10 mouse cellular contexts compared by ENCODE assay signal in the genomic region with DNA sequence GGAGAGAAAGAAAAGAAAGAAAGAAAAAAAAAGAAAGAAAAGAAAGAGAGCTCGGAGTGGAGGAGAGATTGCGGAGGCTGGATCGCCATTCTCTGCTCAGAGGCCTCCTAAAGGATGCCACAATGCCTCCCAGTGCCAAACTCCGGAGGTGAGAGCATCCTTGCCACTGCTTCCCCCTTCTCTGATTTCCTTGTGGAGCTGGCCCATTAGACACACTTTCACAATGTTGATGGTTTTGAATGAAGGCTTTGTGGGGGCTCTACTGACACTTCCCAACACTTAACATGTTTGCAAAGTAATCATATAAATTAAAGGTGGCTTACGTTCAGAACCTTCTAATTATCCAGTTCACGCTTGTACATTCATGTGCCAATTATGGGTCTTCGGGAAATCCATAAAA.
DNase-seq lines count a peak whose midpoint lies in the region; ATAC-seq lines count a peak whose summit lies in the region.
"Had no signal": no experiment of that assay in that cellular context is flagged by ENCODE, and none has a peak within 500 bp of the region (broad histone marks: within the 10 kb centered on the region; RNA-seq: fewer than 3 reads in every experiment).

No protein-coding gene starts in this region.

- DNase-seq in kidney, postnatal 25 days, result no peak
- no peak for DNase-seq in intestine, embryonic 14.5 days (ENCODE audit: low spot score)
- no peak for DNase-seq in urinary bladder, adult 2 months (ENCODE audit: low spot score)
- no peak for DNase-seq in lung, postnatal 10 days
- DNase-seq: heart, postnatal 36 days had no signal

- H3K4me2 ChIP-seq in kidney, embryonic 16.5 days (replicated peaks; ENCODE audit: low read depth, low read length), result peak overlapping the region; percentile 96
- H3K4me2 ChIP-seq in embryonic facial prominence, embryonic 15.5 days (replicated peaks), result peak overlapping the region; percentile 93
- peak overlapping the region; percentile 87 for H3K4me2 ChIP-seq in intestine, embryonic 14.5 days (ENCODE audit: low read length)
- peak overlapping the region; percentile 96 for H3K4me2 ChIP-seq in neural tube, embryonic 12.5 days (replicated peaks)

- peaks cover 54% of the 10 kb centered on the region for H3K27me3 ChIP-seq in kidney, embryonic 16.5 days (ENCODE audit: insufficient read depth, low read length)
- peaks cover 66% of the 10 kb centered on the region for H3K27me3 ChIP-seq in embryonic facial prominence, embryonic 15.5 days
- H3K27me3 ChIP-seq in intestine, embryonic 14.5 days (replicated peaks; ENCODE audit: control insufficient read depth, insufficient read depth, low read length), result peaks cover 54% of the 10 kb centered on the region
- peaks cover 7% of the 10 kb centered on the region; the same call in 1 of the 2 replicates for H3K27me3 ChIP-seq in neural tube, embryonic 12.5 days (replicated peaks)

- 6% methylated on average over 7 of the region's 7 CpGs for WGBS in kidney, embryonic 16.5 days
- WGBS in embryonic facial prominence, embryonic 15.5 days, result 8% methylated on average over 7 of the region's 7 CpGs
- 14% methylated on average over 7 of the region's 7 CpGs for WGBS in intestine, embryonic 14.5 days
- WGBS in neural tube, embryonic 12.5 days, result 6% methylated on average over 7 of the region's 7 CpGs

- no peaks in the 10 kb centered on the region for H3K9me3 ChIP-seq in kidney, embryonic 16.5 days (ENCODE audit: low read length)
- no peaks in the 10 kb centered on the region for H3K9me3 ChIP-seq in embryonic facial prominence, embryonic 15.5 days (replicated peaks)
- no peaks in the 10 kb centered on the region for H3K9me3 ChIP-seq in intestine, embryonic 14.5 days (ENCODE audit: control insufficient read depth, low read length)
- H3K9me3 ChIP-seq in neural tube, embryonic 12.5 days, result no peaks in the 10 kb centered on the region

- no peak overlapping the region for H3K27ac ChIP-seq in kidney, embryonic 16.5 days (ENCODE audit: low read length)
- H3K27ac ChIP-seq in embryonic facial prominence, embryonic 15.5 days (replicated peaks), result no peak overlapping the region
- H3K27ac ChIP-seq in intestine, embryonic 14.5 days (ENCODE audit: low read depth), result no peak overlapping the region
- no peak overlapping the region for H3K27ac ChIP-seq in neural tube, embryonic 12.5 days

- H3K9ac ChIP-seq in kidney, embryonic 16.5 days (replicated peaks; ENCODE audit: low read length), result no peak overlapping the region
- no peak overlapping the region for H3K9ac ChIP-seq in embryonic facial prominence, embryonic 15.5 days
- no peak overlapping the region for H3K9ac ChIP-seq in intestine, embryonic 14.5 days (ENCODE audit: low read length)
- H3K9ac ChIP-seq in neural tube, embryonic 12.5 days, result peak overlapping the region; percentile 79

- H3K36me3 ChIP-seq in kidney, embryonic 16.5 days (ENCODE audit: insufficient read depth, low read length), result no peaks in the 10 kb centered on the region
- H3K36me3 ChIP-seq in embryonic facial prominence, embryonic 15.5 days, result no peaks in the 10 kb centered on the region
- H3K36me3 ChIP-seq in intestine, embryonic 14.5 days (ENCODE audit: control insufficient read depth, insufficient read depth, low read length), result no peaks in the 10 kb centered on the region
- no peaks in the 10 kb centered on the region for H3K36me3 ChIP-seq in neural tube, embryonic 12.5 days

- H3K4me3 ChIP-seq in kidney, embryonic 16.5 days (ENCODE audit: low read length), result peak overlapping the region; percentile 65
- H3K4me3 ChIP-seq in embryonic facial prominence, embryonic 15.5 days (replicated peaks), result peak overlapping the region; percentile 66
- H3K4me3 ChIP-seq in intestine, embryonic 14.5 days (ENCODE audit: low read depth, low read length), result peak overlapping the region; percentile 56
- H3K4me3 ChIP-seq in neural tube, embryonic 12.5 days, result peak overlapping the region; percentile 65

- H3K4me1 ChIP-seq in kidney, embryonic 16.5 days (ENCODE audit: insufficient read depth, low read length), result peaks cover 4% of the 10 kb centered on the region; the same call in 1 of the 2 replicates
- peaks cover 20% of the 10 kb centered on the region for H3K4me1 ChIP-seq in embryonic facial prominence, embryonic 15.5 days
- peaks cover 8% of the 10 kb centered on the region for H3K4me1 ChIP-seq in intestine, embryonic 14.5 days (replicated peaks; ENCODE audit: control insufficient read depth, insufficient read depth, low read length)
- peaks cover 24% of the 10 kb centered on the region for H3K4me1 ChIP-seq in neural tube, embryonic 12.5 days

- no peak for ATAC-seq in kidney, embryonic 16.5 days (ENCODE audit: low FRiP score, low TSS enrichment)
- no peak for ATAC-seq in embryonic facial prominence, embryonic 15.5 days (ENCODE audit: insufficient number of reproducible peaks, low FRiP score, low TSS enrichment, low read depth)
- ATAC-seq in intestine, embryonic 14.5 days (replicated peaks; ENCODE audit: low FRiP score, low TSS enrichment, low read depth), result no peak
- ATAC-seq in neural tube, embryonic 12.5 days (ENCODE audit: low FRiP score, low read depth), result no peak
- no peak for ATAC-seq in erythroblast, adult 5-6 weeks (replicated peaks; ENCODE audit: low FRiP score, poor library complexity, severe bottlenecking)
- ATAC-seq: Patski had no signal
